Comparison of ENCODE assay signal across 8 mouse cellular contexts in genomic region chr15:89377938-89378828, GRCm38 (mm10). TPM values are rescaled to one million over a fixed set of nuclear protein-coding genes. Genes with fewer than 3 reads are reported as not detected.
DNase-seq lines count a peak whose midpoint lies in the region; ATAC-seq and TF ChIP-seq lines count a peak whose summit lies in the region.

No protein-coding gene starts in this region.

- no peak for TF ChIP-seq CTCF in liver, postnatal 0 days (IDR thresholded peaks at IDR 0.05; ENCODE audit: low read depth)

- no peaks in the 10 kb centered on the region for H3K9me3 ChIP-seq in heart, embryonic 14.5 days (ENCODE audit: control insufficient read depth, low read length)
- no peaks in the 10 kb centered on the region for H3K9me3 ChIP-seq in forebrain, embryonic 16.5 days (ENCODE audit: control insufficient read depth, low read length)
- H3K9me3 ChIP-seq in liver, postnatal 0 days (ENCODE audit: low read length) = no peaks in the 10 kb centered on the region

- DNase-seq in heart, postnatal 36 days = no peak
- DNase-seq in brain, adult 2 months (ENCODE audit: low read depth, low spot score) = peak; percentile 50
- no peak for DNase-seq in liver, postnatal 0 days
- no peak for DNase-seq in frontal cortex, postnatal 10 days (ENCODE audit: low spot score in 2 of 2)
- no peak for DNase-seq in right cerebral cortex, postnatal 10 days (ENCODE audit: low spot score in 2 of 2)
- DNase-seq in adrenal gland, adult 2 months = no peak

- WGBS in heart, embryonic 14.5 days = 14% methylated on average over 46 of the region's 46 CpGs
- 12% methylated on average over 46 of the region's 46 CpGs for WGBS in forebrain, embryonic 16.5 days
- 19% methylated on average over 46 of the region's 46 CpGs for WGBS in liver, postnatal 0 days (ENCODE audit: insufficient replicate concordance)

- H3K9ac ChIP-seq in heart, embryonic 14.5 days (ENCODE audit: low read length) = peak overlapping the region; percentile 65
- peak overlapping the region; percentile 46 for H3K9ac ChIP-seq in forebrain, embryonic 16.5 days (replicated peaks; ENCODE audit: low read depth, low read length)
- H3K9ac ChIP-seq in liver, postnatal 0 days (replicated peaks) = peak overlapping the region; percentile 13

- H3K36me3 ChIP-seq in heart, embryonic 14.5 days (ENCODE audit: control insufficient read depth, insufficient read depth, low read length) = no peaks in the 10 kb centered on the region
- no peaks in the 10 kb centered on the region for H3K36me3 ChIP-seq in forebrain, embryonic 16.5 days (ENCODE audit: control insufficient read depth, insufficient read depth)
- H3K36me3 ChIP-seq in liver, postnatal 0 days (replicated peaks; ENCODE audit: insufficient read depth, low read length) = no peaks in the 10 kb centered on the region

- intact Hi-C loops in heart, postnatal 36 days (cut with DNase I) = loop anchor here (5.0 kb wide), 1 partner anchor 89 kb away; no protein-coding TSS in a partner anchor

- no peak for TF ChIP-seq EP300 in liver, postnatal 0 days (IDR thresholded peaks at IDR 0.05; ENCODE audit: low read depth)

- H3K4me3 ChIP-seq in heart, embryonic 14.5 days (ENCODE audit: control insufficient read depth in 1 of 2, insufficient read depth in 1 of 2, low read depth in 1 of 2, low read length in 2 of 2) = peak overlapping the region; percentile 45 to 49
- peak overlapping the region; percentile 38 for H3K4me3 ChIP-seq in forebrain, embryonic 16.5 days (replicated peaks; ENCODE audit: low read length)
- H3K4me3 ChIP-seq in liver, postnatal 0 days (ENCODE audit: low read depth, low read length) = peak overlapping the region; percentile 36

- H3K27me3 ChIP-seq in heart, embryonic 14.5 days (ENCODE audit: control insufficient read depth, insufficient read depth, low read length) = peaks cover 57% of the 10 kb centered on the region
- H3K27me3 ChIP-seq in forebrain, embryonic 16.5 days (replicated peaks; ENCODE audit: control insufficient read depth, insufficient read depth, low read length) = peaks cover 40% of the 10 kb centered on the region
- H3K27me3 ChIP-seq in liver, postnatal 0 days (ENCODE audit: insufficient read depth, low read length) = peaks cover 27% of the 10 kb centered on the region

- ATAC-seq in heart, embryonic 14.5 days (ENCODE audit: insufficient number of reproducible peaks, insufficient read depth, low FRiP score, low read depth) = no peak
- no peak for ATAC-seq in forebrain, embryonic 16.5 days
- no peak for ATAC-seq in liver, postnatal 0 days

- peaks cover 18 to 25% of the 10 kb centered on the region in 2 experiments for H3K4me1 ChIP-seq in heart, embryonic 14.5 days (ENCODE audit: control insufficient read depth in 2 of 2, insufficient read depth in 2 of 2, low read length in 2 of 2)
- peaks cover 20% of the 10 kb centered on the region for H3K4me1 ChIP-seq in forebrain, embryonic 16.5 days (replicated peaks; ENCODE audit: control insufficient read depth, insufficient read depth, low read length)
- peaks cover 26% of the 10 kb centered on the region for H3K4me1 ChIP-seq in liver, postnatal 0 days (ENCODE audit: insufficient read depth)

- H3K27ac ChIP-seq in heart, embryonic 14.5 days (replicated peaks in 1 of 2; ENCODE audit: control insufficient read depth in 1 of 2, insufficient read depth in 1 of 2, low read depth in 2 of 2, low read length in 2 of 2) = no peak overlapping the region
- no peak overlapping the region for H3K27ac ChIP-seq in forebrain, embryonic 16.5 days (ENCODE audit: low read length)
- H3K27ac ChIP-seq in liver, postnatal 0 days (ENCODE audit: low read depth) = no peak overlapping the region

- peak overlapping the region; percentile 91 for H3K4me2 ChIP-seq in heart, embryonic 14.5 days (ENCODE audit: low read length)
- peak overlapping the region; percentile 62 for H3K4me2 ChIP-seq in forebrain, embryonic 16.5 days (ENCODE audit: low read length)
- H3K4me2 ChIP-seq in liver, postnatal 0 days (ENCODE audit: low read depth, low read length) = peak overlapping the region; percentile 74

RNA-seq across cellular contexts. Expression of gene Odf3b, which starts 0.9 kb away (rescaled TPM):
- 0.36 and 0.76 TPM in 2 replicates for polyA plus RNA-seq in heart, embryonic 14.5 days (2014; fragmentation: Nextera tagmentation; extraction: Ambion mirVana)
- total RNA-seq in heart, postnatal 36 days (2021) = under 1 TPM; 0.97 to 0.98 TPM
- 1.9 and 3.3 TPM in 2 replicates for polyA plus RNA-seq in forebrain, embryonic 16.5 days (2015; fragmentation: Nextera tagmentation; extraction: Ambion mirVana)
- polyA plus RNA-seq in liver, postnatal 0 days (2015; fragmentation: Nextera tagmentation; extraction: Ambion mirVana) = 1.8 and 2.0 TPM in 2 replicates
- under 1 TPM in 1 of 2 experiments, not detected in 1; 0.52 TPM for total RNA-seq in adrenal gland, adult 2 months (2021)
- 2.0 TPM in 2 replicates for polyA plus RNA-seq in adrenal gland, adult 2 months (2012; rRNA removed)

RNA-seq across cellular contexts. Expression of gene Tymp, which starts 1.3 kb away (rescaled TPM):
- polyA plus RNA-seq in heart, embryonic 14.5 days (2014; fragmentation: Nextera tagmentation; extraction: Ambion mirVana) = 1.2 and 1.6 TPM in 2 replicates
- total RNA-seq in heart, postnatal 36 days (2021) = under 1 TPM; 0.41 to 0.64 TPM
- 1.7 and 2.6 TPM in 2 replicates for polyA plus RNA-seq in forebrain, embryonic 16.5 days (2015; fragmentation: Nextera tagmentation; extraction: Ambion mirVana)
- polyA plus RNA-seq in liver, postnatal 0 days (2015; fragmentation: Nextera tagmentation; extraction: Ambion mirVana) = 5.8 and 7.7 TPM in 2 replicates
- under 1 TPM in 1 of 2 experiments, not detected in 1; 0.26 TPM for total RNA-seq in adrenal gland, adult 2 months (2021)
- 9.9 and 10.1 TPM in 2 replicates for polyA plus RNA-seq in adrenal gland, adult 2 months (2012; rRNA removed)

RNA-seq across cellular contexts. Expression of gene Sco2, which starts 4.5 kb away (rescaled TPM):
- polyA plus RNA-seq in heart, embryonic 14.5 days (2014; fragmentation: Nextera tagmentation; extraction: Ambion mirVana) = 7.9 and 9.4 TPM in 2 replicates
- 10 to 100 TPM; 25.2 to 28.2 TPM for total RNA-seq in heart, postnatal 36 days (2021)
- 10.1 and 14.1 TPM in 2 replicates for polyA plus RNA-seq in forebrain, embryonic 16.5 days (2015; fragmentation: Nextera tagmentation; extraction: Ambion mirVana)
- 9.1 and 10.1 TPM in 2 replicates for polyA plus RNA-seq in liver, postnatal 0 days (2015; fragmentation: Nextera tagmentation; extraction: Ambion mirVana)
- total RNA-seq in adrenal gland, adult 2 months (2021) = 10 to 100 TPM; 33.9 to 36.2 TPM
- 68.5 and 73.3 TPM in 2 replicates for polyA plus RNA-seq in adrenal gland, adult 2 months (2012; rRNA removed)

RNA-seq across cellular contexts. Expression of gene Klhdc7b, which starts 6.5 kb away (rescaled TPM):
- polyA plus RNA-seq in heart, embryonic 14.5 days (2014; fragmentation: Nextera tagmentation; extraction: Ambion mirVana) = not detected in 2 replicates
- total RNA-seq in heart, postnatal 36 days (2021) = not detected
- not detected in 2 replicates for polyA plus RNA-seq in forebrain, embryonic 16.5 days (2015; fragmentation: Nextera tagmentation; extraction: Ambion mirVana)
- polyA plus RNA-seq in liver, postnatal 0 days (2015; fragmentation: Nextera tagmentation; extraction: Ambion mirVana) = not detected in 2 replicates
- not detected for total RNA-seq in adrenal gland, adult 2 months (2021)
- polyA plus RNA-seq in adrenal gland, adult 2 months (2012; rRNA removed) = not detected in 2 replicates

RNA-seq across cellular contexts. Expression of gene Ncaph2, which starts 22.7 kb away (rescaled TPM):
- 95.0 and 97.6 TPM in 2 replicates for polyA plus RNA-seq in heart, embryonic 14.5 days (2014; fragmentation: Nextera tagmentation; extraction: Ambion mirVana)
- 10 to 100 TPM; 50.4 to 58.6 TPM for total RNA-seq in heart, postnatal 36 days (2021)
- 138 and 140 TPM in 2 replicates for polyA plus RNA-seq in forebrain, embryonic 16.5 days (2015; fragmentation: Nextera tagmentation; extraction: Ambion mirVana)
- 59.4 and 59.8 TPM in 2 replicates for polyA plus RNA-seq in liver, postnatal 0 days (2015; fragmentation: Nextera tagmentation; extraction: Ambion mirVana)
- 10 to 100 TPM; 61.7 to 74.8 TPM for total RNA-seq in adrenal gland, adult 2 months (2021)
- polyA plus RNA-seq in adrenal gland, adult 2 months (2012; rRNA removed) = 101 and 102 TPM in 2 replicates

Comparison
In these comparisons a context has a peak if more than half of its experiments do, and no peak if none do; other contexts are left out.
1. H3K9ac ChIP-seq: peak in every context shown above with its lines; median percentile 65 in heart, embryonic 14.5 days; 46 in forebrain, embryonic 16.5 days; 13 in liver, postnatal 0 days.